Mouse (Mus musculus): ENCODE results near the gene Olfr339.
"Not testable (repeated sequence)": the region's sequence is repeated elsewhere in the genome, so short reads cannot be mapped to it uniquely, and the experiment has no call there.

The Olfr339 gene

GRCm38 (mm10) chr2:36418647-36419046 lies at the start of gene Olfr339:
Gene Olfr339, plus strand, starts transcription at chr2:36418947.
- DNase-seq (ENCODE audit: low spot score): no peak

- DNase-seq (ENCODE audit: low spot score): no peak
Observed at GRCm38 (mm10) chr2:36373219-36373618, 45.5 kb upstream of the Olfr339 start, which contains the start of gene Olfr338. Gene Olfr338, plus strand, starts transcription at chr2:36373519.

GRCm38 (mm10) chr2:36415174-36415573 lies 3.6 kb upstream of the Olfr339 start:
- DNase-seq (ENCODE audit: low spot score): not testable (repeated sequence)

DNA sequence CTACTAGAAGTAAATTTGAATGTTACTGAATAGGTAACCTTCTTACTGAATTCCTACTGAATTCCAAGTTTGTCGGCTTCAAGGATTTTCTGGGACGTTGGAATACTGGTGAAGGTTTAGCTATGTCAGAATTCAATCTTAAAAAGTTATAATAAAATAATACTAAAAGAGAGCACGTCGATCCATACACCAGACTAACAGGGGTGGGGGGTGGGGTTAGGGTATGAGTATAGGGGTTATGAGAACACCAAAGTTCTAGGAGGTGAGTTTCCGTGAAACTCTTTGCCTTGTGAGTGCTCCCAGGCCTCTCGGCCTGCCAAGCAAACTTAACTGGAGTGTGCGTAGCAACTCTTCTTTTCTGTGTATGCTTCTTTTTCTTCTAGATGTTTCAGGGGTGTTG lies 3.2 kb upstream of the Olfr339 start:
- not testable (repeated sequence) for DNase-seq (ENCODE audit: low spot score)

GRCm38 (mm10) chr2:36452287-36452686 lies 33.5 kb downstream of the Olfr339 start, which contains the start of gene Olfr340:
Gene Olfr340, plus strand, starts transcription at chr2:36452587.
- DNase-seq (ENCODE audit: low spot score): no peak

GRCm38 (mm10) chr2:36473634-36474033 lies 54.9 kb downstream of the Olfr339 start:
- no peak for DNase-seq (ENCODE audit: low spot score)

Data from lung, postnatal 25 days (tissue).